Comparison of ENCODE assay signal across 13 mouse cellular contexts in genomic region chr6:50215373-50215745, GRCm38 (mm10). TPM values are rescaled to one million over a fixed set of nuclear protein-coding genes. Genes with fewer than 3 reads are reported as not detected.
A peak's percentile ranks its signal among the peaks of the same experiment; 100 is the strongest.
DNase-seq lines count a peak whose midpoint lies in the region; ATAC-seq and TF ChIP-seq lines count a peak whose summit lies in the region.
"Had no signal": no experiment of that assay in that cellular context is flagged by ENCODE, and none has a peak within 500 bp of the region (broad histone marks: within the 10 kb centered on the region; RNA-seq: fewer than 3 reads in every experiment).

No protein-coding gene starts in this region.

- DNase-seq in adrenal gland, postnatal 14 days, result peak; percentile 15
- no peak for DNase-seq in adrenal gland, adult 18-20 months (ENCODE audit: low spot score in 2 of 2)
- peak; percentile 53 for DNase-seq in heart, postnatal 4 days
- no peak for DNase-seq in heart, adult 8-10 months (ENCODE audit: low spot score)
- peak; percentile 15 for DNase-seq in lung, embryonic 14.5 days
- DNase-seq in lung, postnatal 36 days, result no peak
- peak; percentile 55 for DNase-seq in kidney, adult 9 months
- no peak for DNase-seq in frontal cortex, postnatal 14 days (ENCODE audit: low spot score in 2 of 2)
- DNase-seq: cerebellum, postnatal 25 days; right cerebral cortex, postnatal 14 days had no signal

- no peak overlapping the region for H3K4me3 ChIP-seq in lung, embryonic 14.5 days (ENCODE audit: low read depth, low read length)

- no peak for TF ChIP-seq CTCF in lung, embryonic 14.5 days (IDR thresholded peaks at IDR 0.05; ENCODE audit: low read depth)

- no peaks in the 10 kb centered on the region for H3K9me3 ChIP-seq in lung, embryonic 14.5 days (ENCODE audit: low read depth, low read length)

- no peak overlapping the region for H3K27ac ChIP-seq in lung, embryonic 14.5 days (ENCODE audit: low read depth)

- H3K36me3 ChIP-seq in lung, embryonic 14.5 days (ENCODE audit: insufficient read depth), result no peaks in the 10 kb centered on the region

- no peaks in the 10 kb centered on the region for H3K27me3 ChIP-seq in lung, embryonic 14.5 days (ENCODE audit: insufficient read depth, low read length)
- H3K27me3 ChIP-seq: CH12.LX had no signal

- no peak overlapping the region for H3K4me2 ChIP-seq in lung, embryonic 14.5 days
- H3K4me2 ChIP-seq: liver, embryonic 11.5 days had no signal

- no peak overlapping the region for H3K9ac ChIP-seq in lung, embryonic 14.5 days

- WGBS in lung, embryonic 14.5 days, result 77% methylated on average over 2 of the region's 2 CpGs

- ATAC-seq in lung, embryonic 14.5 days (ENCODE audit: insufficient read depth), result no peak
- ATAC-seq: lung, postnatal 0 days had no signal

- H3K4me1 ChIP-seq in lung, embryonic 14.5 days (ENCODE audit: insufficient read depth), result no peaks in the 10 kb centered on the region

RNA-seq across cellular contexts. Expression of gene Gsdme, which starts 48.3 kb away (rescaled TPM):
- 1.0 and 2.1 TPM in 2 replicates for total RNA-seq in adrenal gland, postnatal 14 days (2021)
- total RNA-seq in adrenal gland, adult 18-20 months (2021), result 1 to 10 TPM; 1.2 to 1.3 TPM
- under 1 TPM; 0.57 to 0.61 TPM for total RNA-seq in heart, postnatal 4 days (2021)
- total RNA-seq in heart, adult 8-10 months (2022), result under 1 TPM; 0.27 to 0.75 (median 0.55) TPM
- polyA plus RNA-seq in lung, embryonic 14.5 days (2014; fragmentation: Nextera tagmentation; extraction: Ambion mirVana), result 43.3 and 45.8 TPM in 2 replicates

Comparison
In these comparisons a context has a peak if more than half of its experiments do, and no peak if none do; other contexts are left out.
1. DNase-seq: peak in adrenal gland, postnatal 14 days (single experiment), heart, postnatal 4 days (single experiment), lung, embryonic 14.5 days (single experiment) and kidney, adult 9 months (single experiment); none in adrenal gland, adult 18-20 months (0 of 2), heart, adult 8-10 months (single experiment), lung, postnatal 36 days (single experiment) and frontal cortex, postnatal 14 days (0 of 2).